Mouse (Mus musculus) gonadal fat pad, adult 2 months (tissue): ENCODE measurements around the gene Asna1. TPM values are rescaled to one million over a fixed set of nuclear protein-coding genes. Genes with fewer than 3 reads are reported as not detected.

Source experiments
- DNase-seq: peaks from one replicate; pipeline ENCODE4 v3.0.0-alpha.2; 2012; ENCODE audit warnings: low read depth
- polyA plus RNA-seq: library from polyadenylated mRNA; depleted of rRNA; stranded (reverse); fragments of >200 nt; gene quantifications from 2 replicates; pipeline ENCODE4 v1.2.3, GENCODE M21; 2012; rRNA removed

Gene Asna1
- polyA plus RNA-seq: 154 and 168 TPM in 2 replicates

DNA sequence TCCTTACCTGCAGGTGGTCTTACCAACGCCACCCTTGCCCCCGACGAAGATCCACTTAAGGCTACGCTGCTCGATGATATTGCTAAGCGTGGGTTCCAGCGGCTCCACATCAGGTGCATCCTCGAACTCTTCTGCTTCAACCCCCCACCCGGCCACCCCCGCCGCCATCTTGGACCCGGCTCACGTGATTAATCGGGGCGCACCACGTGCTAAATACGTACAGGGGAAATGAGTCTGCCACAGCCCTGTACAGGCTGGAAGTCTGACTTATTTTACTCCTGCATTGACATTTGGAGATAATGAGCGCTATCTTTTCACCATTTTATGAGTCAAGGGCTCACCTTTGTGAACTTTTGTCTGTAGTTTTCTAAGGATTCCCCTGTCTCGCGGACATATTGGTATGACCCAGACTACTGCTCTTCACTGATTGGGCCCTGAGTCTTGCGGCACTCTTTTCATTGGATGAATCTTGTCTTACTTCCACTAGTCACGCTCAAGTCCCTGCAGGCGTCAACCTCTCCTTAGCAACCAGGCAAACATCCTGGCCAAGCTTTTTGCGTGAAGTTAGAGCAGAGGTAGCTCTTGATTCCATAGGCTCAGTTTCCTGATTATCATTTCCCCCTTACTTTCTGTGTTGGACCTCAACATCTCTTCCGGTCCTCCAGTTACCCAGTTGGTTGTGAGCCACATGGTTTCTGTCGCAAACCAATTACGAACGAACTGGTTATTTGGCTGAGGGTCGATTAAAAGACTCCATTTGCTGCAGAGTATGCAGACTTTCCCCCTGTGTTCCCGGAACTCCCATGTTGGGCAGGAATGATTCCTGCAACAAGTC is at the start of gene Asna1:
Gene Asna1, minus strand, starts transcription at position 184 of the 835 bp plus-strand sequence.
- no peak for DNase-seq

DNA sequence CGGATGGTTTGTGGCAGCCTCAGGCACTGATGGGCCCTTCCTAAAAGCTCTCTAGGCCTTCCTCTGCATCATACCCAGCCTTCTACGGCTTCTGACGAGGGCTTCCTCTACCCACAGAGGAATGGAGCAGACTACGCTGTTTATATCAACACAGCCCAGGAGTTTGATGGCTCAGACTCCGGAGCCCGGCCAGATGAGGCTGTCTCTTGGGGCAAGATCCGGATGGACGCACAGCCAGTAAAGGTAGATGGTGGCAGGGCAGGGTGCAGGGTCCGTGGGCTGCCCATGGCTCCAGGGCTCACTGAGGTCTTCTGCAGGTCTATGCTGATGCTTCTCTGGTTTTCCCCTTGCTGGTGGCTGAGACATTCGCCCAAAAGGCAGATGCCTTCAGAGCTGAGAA is 49.5 kb upstream of the Asna1 start:
- DNase-seq: no peak

DNA sequence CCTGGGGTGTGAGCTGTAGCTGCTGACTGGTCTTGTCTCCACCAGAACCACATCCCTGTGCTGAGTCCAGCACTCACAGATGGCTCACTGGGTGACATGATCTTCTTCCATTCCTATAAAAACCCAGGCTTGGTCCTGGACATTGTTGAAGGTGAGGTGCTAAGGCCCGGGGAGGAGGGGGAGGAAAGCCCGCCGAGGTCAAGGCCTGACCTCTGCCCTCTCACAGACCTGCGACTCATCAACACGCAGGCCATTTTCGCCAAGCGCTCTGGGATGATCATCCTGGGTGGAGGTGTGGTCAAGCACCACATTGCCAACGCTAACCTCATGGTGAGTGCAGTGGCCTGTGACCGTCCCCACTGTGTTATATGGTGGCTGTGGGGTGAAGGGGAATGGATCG is 49.1 kb upstream of the Asna1 start:
- DNase-seq: no peak

DNA sequence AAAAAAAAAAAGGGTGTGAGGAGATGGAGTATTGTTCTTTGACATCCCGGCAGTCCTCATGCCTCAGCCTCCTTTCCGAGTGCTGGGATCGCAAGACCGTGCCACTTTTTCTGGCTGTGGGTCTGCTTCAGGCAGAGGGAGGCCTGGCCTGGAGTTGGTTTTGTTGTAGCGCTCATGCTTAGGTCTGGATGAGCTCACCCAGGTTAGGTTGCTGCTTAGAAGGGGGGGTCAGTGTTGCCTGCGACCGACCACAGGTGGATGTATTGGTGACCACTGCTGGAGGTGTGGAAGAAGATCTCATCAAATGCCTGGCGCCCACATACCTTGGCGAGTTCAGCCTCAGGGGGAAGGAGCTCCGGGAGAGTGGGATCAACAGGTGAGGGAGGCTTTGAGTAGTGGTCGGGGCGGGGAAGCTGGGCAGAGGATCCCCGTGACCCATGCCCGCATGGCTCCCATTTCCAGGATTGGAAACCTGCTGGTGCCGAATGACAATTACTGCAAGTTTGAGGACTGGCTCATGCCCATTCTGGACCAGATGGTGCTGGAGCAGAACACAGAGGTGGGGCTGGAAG is 48.0 kb upstream of the Asna1 start:
- no peak for DNase-seq

DNA sequence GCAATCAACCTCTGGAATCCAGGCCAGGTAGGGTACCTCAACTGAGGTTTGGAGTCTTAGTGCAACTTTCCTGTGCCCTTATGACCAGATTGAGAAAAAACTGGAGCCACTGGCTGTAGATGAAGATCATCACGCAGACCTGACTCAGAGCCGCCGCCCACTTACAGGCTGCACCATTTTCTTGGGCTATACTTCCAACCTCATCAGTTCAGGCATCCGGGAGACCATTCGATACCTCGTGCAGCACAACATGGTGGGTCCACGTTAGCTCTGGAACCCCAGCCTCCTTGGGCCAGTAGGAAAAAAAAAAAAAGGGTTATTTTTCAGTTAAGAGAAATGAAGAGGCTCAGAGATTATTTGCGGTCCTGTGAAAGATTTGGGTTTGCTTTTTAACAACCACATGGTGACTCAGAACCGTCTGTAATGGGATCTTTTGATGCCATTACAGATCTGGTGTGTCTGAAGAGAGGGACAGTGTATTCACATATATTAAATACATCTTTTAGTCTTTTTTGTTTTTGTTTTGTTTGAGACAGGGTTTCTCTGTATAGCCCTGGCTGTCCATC is 47.4 kb upstream of the Asna1 start:
- no peak for DNase-seq

DNA sequence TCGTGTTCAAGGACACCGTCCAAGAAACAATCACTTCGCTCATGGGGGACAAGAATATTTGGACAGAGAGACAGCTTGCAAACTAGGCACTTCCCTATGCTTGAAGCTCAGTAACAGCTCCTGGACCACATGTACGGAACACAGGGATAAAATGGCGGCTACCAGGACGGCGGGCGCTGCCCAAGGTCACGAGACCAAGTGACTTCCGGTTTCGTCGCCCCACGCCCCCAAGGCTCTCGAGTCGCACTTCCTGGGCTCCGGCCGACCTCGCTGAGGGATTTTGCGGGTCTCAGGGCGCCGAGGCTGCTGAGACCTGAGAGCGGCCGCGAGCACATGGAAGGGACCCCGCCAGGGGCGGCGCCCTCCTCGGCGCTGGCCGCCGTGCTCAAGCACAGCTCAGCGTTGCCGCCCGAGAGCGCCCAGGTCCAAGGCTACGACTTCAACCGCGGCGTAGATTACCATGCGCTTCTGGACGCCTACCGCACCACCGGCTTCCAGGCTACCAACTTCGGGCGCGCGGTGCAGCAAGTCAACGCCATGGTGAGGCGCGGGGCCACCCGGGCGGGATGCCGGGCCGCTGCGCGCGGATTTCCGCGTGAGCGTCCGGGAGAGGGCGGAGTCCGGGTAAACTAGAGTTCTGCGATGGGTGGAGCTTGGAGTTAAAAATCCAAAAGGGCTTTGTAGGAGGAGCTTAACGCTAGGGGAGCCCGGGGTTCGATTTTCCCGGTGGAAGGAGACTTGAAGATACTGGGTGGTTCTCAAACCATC is 46.6 kb upstream of the Asna1 start, which contains the start of gene Dhps:
Gene Dhps, plus strand, starts transcription at position 244 of the 768 bp plus-strand sequence.
- DNase-seq: no peak

DNA sequence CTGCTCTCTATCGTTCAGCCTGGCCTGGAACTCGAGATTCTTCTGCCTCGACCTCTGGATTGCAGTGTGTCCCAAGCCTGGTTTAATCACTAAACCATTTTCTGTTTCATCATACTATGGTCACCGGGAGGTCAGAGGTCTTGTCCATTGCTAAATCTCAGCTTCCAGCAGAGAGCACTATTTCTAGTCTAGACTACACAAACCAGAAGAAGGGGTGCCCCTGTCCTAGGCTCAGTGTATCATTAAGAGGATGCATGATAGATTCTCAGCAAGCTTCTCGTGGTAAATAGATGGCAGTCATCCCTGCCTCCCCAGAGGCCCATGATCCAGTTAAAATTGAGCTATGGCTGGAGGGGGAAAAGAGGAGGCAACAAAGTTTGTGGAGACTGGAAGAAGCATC is 46.0 kb upstream of the Asna1 start:
- no peak for DNase-seq

DNA sequence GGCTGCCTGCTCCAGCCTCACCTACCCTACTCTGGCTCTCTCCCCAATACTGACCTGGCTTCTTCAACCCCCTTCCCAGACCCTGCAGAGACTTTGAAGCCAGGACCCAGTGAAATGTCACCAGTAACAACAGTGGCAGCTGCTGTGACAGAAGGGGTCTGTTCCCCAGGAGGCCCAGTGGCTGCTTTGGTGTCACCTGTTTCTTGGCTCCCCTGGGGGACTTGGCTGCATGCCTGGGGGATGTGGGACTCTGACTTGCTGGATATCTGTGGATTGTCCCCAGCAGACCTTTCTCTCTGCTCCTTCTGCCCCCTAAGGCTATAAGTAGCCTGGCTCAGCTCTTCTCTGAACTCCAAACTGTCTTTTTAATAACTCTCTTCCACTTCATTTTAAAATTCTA is 42.9 kb upstream of the Asna1 start, which contains the start of gene Gm5741:
Gene Gm5741, minus strand, starts transcription at position 1 of the 400 bp plus-strand sequence.
- DNase-seq: no peak

DNA sequence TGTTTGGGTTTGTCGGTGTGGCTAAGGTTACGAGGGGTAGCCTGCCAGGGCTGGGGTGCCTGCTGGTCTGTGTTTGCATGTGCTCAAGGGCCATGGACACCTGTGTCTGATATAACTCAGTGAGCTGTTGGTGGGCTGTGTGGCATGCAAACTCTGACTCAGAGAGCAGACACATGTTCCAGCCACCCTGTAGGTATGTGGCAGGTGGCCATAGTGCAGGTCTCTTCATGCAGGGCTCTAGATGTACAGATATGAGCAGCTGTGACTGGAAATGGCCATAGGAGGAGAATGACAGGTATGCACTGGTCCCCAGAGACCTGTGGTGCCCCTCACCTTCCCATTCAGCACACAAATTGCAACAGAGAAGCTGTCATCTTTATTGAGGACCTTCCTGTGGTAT is 42.1 kb upstream of the Asna1 start:
- DNase-seq: peak; percentile 64

DNA sequence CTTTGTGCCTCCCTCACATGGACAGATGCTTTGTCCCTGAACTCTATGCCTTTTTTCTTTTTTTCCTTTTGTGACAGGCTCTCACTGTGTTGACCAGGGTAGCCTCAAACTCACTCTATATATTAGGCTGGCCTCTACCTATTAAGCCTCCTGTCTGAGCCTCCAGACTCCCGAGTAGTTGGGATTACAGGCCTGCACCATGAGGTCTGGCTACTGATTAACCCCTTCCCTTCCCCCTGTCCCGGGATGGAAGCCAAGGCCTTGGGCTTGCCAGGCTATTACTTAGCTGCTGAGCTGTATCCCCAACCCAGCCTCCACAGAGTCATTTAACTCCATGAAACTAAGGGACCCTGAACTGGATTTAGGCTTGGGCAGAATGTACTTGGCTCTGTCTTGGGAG is 40.1 kb upstream of the Asna1 start:
- DNase-seq: no peak

DNA sequence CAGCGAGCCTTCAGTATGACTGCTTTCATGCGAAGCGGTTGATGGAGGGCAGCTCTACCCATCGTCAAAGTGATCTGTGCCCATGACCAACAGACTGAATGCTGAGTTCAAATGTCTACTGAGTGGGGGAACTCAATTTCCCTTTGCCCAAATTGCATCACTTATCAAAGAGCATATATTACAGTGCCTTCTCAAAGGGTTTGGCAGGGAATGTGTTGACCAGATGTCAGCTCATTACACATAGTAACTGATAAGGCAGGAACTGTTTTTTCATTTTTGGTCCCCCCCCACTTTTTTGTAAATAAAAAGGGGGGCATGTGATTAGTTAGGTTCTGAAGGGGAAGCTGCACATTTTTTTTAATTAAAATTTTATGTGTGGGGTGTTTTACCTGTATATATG is 37.5 kb upstream of the Asna1 start:
- DNase-seq: no peak

DNA sequence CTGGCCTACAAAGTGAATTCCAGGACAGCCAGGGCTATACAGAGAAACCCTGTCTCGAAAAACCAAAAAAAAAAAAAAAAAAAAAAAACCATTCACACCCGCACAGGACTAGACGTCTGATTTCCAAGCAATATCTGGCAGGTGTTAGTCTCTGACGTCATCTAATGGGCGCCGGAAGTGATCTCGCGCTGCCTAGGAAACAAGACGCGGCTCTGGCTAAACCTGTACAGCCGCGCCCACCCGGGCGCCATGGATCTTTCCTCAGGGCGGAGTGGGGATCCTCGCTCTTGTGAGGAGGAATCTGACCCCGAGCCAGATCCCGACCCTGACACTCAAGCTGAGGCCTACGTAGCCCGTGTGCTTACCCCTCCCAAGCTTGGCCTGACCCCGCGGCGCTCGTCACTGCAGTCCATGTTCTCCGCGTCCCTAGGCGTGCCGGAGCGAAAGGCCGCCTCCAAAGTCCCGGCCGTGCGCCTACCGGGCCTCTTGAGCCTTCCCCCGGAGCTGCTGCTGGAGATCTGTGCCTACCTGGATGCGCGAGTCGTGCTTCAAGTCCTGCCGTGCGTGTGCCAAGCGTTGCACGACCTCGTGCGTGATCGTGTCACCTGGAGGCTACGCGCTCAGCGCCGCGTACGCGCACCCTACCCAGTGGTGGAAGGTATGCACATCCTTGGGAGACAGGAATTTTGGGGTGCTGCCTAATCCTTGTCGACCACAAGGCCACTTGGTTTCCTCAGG is 35.0 kb upstream of the Asna1 start, which contains the start of gene Fbxw9:
Gene Fbxw9, plus strand, starts transcription at position 177 of the 738 bp plus-strand sequence.
- DNase-seq: no peak

DNA sequence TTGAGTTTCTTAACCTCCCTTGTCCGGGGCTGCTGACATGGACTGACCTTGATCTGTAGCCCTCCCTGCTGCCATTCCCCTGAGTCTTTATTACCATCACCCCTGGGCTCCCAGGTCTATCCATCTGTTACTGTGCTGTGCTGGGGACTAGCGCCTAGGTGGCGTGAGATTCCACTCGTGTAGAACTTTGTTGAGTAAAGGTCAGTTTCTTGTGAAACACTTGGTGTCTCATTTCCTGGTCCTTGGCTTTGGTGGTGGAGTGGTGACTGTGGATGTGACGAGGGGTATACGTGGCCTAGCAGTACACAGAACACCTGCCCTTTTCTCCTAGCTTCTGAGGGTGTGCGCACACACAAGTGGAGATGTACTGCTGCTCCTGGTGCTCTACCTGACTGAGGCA is 32.3 kb upstream of the Asna1 start:
- DNase-seq: no peak

DNA sequence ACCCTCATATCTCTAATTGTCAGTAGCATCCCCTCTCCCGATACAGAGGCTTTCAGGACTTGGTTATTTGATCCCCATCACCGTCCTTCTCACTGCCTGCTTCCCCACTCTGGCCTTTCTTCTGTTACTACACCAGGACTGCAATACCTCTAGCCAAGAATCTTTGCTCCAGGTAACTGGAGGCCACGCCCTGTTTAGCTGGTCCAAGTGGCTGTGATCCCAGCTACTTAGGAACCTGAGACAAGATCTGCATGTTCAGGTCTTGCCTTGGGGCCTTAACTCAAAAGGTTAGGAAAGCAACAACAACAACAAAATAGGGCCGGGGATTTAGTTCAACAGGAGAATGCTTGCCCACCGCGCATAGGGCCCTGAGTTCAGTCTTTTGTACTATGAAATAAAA is 18.5 kb upstream of the Asna1 start:
- peak; percentile 90 for DNase-seq

DNA sequence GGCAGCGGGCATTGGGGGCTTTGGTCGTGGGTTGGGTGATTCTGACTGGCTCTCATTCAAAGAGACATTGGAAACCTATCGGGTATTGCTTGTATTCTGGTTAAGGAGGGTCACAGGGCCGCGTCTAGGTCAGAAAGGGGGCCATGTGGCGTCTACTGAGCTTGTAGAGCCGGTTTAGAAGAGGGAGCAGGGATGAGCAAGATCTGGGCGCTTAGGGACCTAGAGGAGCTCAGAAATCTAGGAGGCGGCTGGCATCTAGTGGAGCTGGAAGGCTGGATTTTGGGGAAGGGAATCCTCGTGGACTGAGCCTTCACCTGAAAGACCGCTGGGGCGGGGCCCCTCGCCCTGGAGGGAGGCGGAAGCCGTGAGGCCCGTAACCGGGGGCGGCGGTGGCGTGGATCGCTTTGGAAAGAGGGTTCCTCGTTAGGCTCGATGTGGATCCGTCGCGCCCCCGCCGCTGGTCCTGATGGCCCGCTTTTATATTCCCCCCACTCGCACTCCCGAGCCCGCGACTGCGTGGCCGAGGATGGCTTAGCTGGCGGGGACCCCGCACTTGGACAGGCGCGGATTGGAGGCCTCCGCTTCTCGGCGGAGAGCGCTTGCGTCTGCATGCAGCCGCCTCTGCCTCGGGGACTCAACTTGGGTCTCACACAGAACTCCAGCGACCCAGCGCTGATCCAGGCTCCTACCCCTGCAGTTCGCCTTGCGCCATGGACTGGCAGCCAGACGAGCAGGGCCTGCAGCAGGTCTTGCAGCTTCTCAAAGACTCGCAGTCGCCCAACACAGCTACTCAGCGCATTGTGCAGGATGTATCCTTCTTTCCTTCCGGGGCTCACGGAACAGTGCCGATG is 12.8 kb upstream of the Asna1 start:
- no peak for DNase-seq

DNA sequence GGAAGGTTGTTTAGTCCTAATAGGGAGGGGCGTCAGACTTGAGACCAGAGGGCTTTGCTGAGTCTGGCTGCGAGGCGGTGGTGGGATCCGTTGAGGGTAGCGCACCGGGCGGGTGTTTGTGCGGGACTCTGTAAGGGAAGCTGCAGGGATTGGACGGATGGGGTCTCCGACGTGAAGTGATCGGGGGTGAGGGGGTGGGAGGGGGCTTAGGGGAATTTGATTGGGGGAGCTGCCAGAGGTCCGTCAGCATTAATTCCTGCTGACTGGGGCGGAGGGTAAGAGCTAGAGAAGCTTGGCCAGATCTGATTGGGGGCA is 12.2 kb upstream of the Asna1 start:
- no peak for DNase-seq

DNA sequence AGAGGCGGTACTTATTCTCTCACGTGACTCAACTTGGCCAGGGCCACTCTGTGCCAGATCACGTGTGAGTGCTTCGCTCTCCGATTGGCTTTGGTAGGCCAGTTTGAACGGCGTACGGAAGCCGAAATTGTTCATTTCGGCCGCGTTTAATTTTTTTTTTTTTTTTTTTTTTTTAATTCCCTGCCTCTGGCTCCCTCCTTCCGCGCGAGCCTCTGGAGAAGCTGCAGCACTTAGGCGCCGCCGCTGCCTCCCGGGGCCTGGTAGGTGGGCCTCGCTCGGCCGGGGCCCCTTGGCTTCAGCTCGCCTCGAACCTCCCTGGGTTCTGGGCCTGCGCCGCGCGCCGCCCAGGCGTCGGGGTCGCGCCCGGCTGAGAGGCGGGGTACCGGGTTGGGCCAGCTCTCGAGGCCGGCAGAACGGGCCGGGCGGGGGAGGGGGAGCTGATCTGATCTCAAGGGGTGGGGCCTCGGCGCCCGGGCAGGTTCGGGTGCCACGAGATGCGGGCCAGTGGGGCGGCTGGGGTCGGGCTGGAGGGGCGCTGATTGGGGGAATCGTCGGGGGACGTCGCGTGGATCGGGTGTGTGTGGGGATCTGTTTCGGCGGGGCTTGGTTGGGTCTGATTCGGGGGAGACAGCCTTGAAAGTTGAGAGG is 11.8 kb upstream of the Asna1 start, which contains the start of gene Tnpo2:
Gene Tnpo2, plus strand, starts transcription at position 198 of the 648 bp plus-strand sequence.
- no peak for DNase-seq

DNA sequence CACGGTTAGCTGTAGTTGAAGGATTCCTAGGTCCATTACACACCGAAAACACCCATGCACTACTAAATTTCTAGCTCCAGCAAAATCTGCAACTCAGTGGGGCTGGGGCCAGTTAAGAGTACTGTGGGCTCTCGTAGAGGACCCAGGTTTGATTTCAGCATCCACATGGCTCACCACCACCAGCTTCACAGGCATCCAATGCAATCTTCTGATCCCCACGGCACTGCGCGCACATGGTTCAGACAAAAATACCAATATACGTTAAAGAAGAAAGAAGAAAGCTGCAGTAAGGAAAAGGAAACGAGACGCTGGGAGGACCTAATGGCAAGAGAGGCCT is 11.3 kb upstream of the Asna1 start:
- no peak for DNase-seq

DNA sequence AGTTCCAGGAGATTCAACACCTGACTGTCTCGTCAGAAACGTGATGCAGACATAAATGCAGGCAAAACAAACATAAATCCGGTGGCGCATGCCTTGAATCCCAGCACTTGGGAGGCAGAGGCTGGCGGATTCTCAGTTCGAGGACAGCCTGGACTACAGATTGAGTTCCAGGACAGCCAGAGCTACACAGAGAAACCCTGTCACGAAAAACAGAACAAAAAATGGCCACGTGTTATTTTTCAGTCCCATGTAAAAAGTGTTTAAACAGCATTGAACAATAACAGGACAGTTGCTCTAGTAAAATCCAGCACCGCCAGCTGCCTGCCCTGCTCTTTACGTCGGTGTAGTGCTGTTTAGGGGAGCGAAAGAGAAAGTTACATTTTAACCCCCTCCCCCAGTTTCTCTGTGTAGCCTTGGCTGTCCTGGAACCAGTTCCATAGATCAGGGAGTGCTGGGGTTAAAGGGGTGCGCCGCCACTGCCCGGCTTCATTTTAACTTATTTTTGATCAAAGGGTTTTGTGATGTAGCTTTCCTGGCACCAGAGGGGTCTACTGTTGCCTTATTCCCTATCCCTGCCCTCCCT is 10.7 kb upstream of the Asna1 start:
- no peak for DNase-seq
